Mouse (Mus musculus): Measurements from ENCODE around the gene Il12rb1. TPM values are rescaled to one million over a fixed set of nuclear protein-coding genes. Genes with fewer than 3 reads are reported as not detected.

The Il12rb1 gene
- polyA plus RNA-seq, 1 experiment from 2014 or later, result not detected

DNA sequence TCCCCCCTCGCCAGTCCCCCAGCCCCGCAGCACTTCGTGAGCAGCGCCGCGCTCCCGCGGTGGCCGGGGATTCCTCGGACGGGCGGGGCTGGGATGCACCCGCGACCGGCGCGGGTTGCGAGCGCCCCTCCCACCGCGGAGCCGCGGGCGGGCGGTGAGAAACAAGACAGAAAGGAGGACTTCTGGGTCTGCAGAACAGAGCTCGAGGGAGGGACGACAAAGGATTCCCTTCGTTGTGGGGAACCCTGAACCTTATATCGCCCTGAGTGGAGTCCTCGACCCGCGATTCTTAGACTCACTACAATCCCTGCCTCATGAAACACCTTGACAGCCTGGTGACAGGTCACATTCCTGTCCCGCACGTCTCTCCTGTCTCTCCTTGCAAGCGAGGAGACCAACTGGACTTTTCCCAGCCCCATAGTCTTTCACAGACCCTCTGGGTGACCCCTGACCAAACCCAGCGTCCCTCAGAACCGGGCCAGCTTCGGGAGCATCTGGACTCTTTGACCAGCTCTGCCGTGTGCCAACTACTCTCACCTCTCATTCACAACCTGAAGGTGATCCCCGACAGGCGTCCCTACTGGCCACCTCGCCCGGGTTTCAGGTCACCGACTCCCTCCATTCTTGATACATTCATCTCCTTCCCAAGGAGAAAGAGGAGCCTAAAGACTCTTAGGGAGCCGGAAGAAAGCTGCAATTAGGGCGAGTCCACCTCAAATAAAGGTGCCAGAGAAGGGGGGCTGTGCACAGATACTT, 55.9 kb downstream of the Il12rb1 start:
- peak; percentile 76 for DNase-seq (ENCODE audit: low spot score)
- 1% methylated on average over 46 of the region's 46 CpGs for WGBS
- H3K27ac ChIP-seq (ENCODE audit: low read depth, low read length), result peak overlapping the region; percentile 96

GRCm38 (mm10) chr8:70864712-70865221, 56.5 kb downstream of the Il12rb1 start:
- Histone ChIP-seq H3K27me3 (ENCODE audit: control insufficient read depth, insufficient read depth, low read length) (peaks cover 7% of the 10 kb centered on the region), H3K4me1 (replicated peaks; ENCODE audit: control insufficient read depth, insufficient read depth, low read length) (peaks cover 28% of the 10 kb centered on the region), H3K9me3 (ENCODE audit: control insufficient read depth, low read length) (no peaks in the 10 kb centered on the region), H3K36me3 (ENCODE audit: control insufficient read depth, insufficient read depth, low read length) (no peaks in the 10 kb centered on the region), H3K27ac (ENCODE audit: low read depth, low read length) (peak overlapping the region; percentile 96), H3K4me3 (ENCODE audit: low read depth, low read length) (peak overlapping the region; percentile 54), H3K4me2 (ENCODE audit: low read depth, low read length, severe bottlenecking) (peak overlapping the region; percentile 97), H3K9ac (ENCODE audit: low read length) (peak overlapping the region; percentile 79)
- peak; percentile 43 for ATAC-seq (replicated peaks; ENCODE audit: low FRiP score)
- under 1% methylated on average over 24 of the region's 24 CpGs for WGBS
- DNase-seq (ENCODE audit: low spot score), result peak; percentile 79

More for the DNA sequence above, 55.9 kb downstream of the Il12rb1 start:
- H3K4me2 ChIP-seq (ENCODE audit: low read depth, low read length, severe bottlenecking), result peak overlapping the region; percentile 97
- peaks cover 7% of the 10 kb centered on the region for H3K27me3 ChIP-seq (ENCODE audit: control insufficient read depth, insufficient read depth, low read length)
- no peaks in the 10 kb centered on the region for H3K9me3 ChIP-seq (ENCODE audit: control insufficient read depth, low read length)
- H3K4me3 ChIP-seq (ENCODE audit: low read depth, low read length), result peak overlapping the region; percentile 54
- H3K4me1 ChIP-seq (replicated peaks; ENCODE audit: control insufficient read depth, insufficient read depth, low read length), result peaks cover 28% of the 10 kb centered on the region
- no peak for ATAC-seq (replicated peaks; ENCODE audit: low FRiP score)
- H3K9ac ChIP-seq (ENCODE audit: low read length), result peak overlapping the region; percentile 79
- H3K36me3 ChIP-seq (ENCODE audit: control insufficient read depth, insufficient read depth, low read length), result no peaks in the 10 kb centered on the region

DNA sequence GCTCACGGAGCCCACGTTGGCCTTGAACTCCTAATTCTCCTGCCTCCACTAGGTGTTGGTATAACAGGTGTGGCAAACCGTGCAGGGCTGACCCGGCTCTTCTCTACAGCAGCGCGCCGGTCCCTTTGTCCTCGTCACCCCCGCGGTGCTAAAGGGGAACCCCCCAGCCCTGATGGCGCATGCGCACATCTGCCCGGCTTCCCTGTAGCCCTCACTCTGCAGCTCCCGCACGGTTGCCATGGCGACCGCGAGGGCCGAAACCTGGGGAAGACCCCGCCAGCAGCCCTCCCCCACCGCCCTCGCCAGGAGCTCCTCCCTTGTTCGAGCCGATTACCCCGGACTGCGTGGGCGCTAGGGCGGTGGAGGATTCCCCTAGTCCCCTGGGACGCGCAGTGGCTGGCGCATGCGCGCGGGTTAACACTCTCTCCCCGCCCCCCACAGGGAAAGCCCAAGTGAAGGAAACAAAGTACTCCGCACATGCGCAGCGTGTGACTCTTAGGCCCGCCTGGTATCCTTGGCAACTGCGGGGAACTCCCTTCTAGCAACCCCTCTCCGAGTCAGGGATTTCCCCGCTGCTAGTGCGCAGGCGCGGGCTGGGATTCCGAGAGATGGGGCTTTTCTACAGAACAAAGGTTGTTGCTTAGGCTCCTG, 57.2 kb downstream of the Il12rb1 start:
- Histone ChIP-seq H3K36me3 (ENCODE audit: control insufficient read depth, insufficient read depth, low read length) (no peaks in the 10 kb centered on the region), H3K27me3 (ENCODE audit: control insufficient read depth, insufficient read depth, low read length) (peaks cover 7% of the 10 kb centered on the region), H3K4me3 (ENCODE audit: low read depth, low read length) (peak overlapping the region; percentile 54), H3K4me2 (ENCODE audit: low read depth, low read length, severe bottlenecking) (peak overlapping the region; percentile 97), H3K9me3 (ENCODE audit: control insufficient read depth, low read length) (no peaks in the 10 kb centered on the region), H3K27ac (ENCODE audit: low read depth, low read length) (peak overlapping the region; percentile 96), H3K4me1 (replicated peaks; ENCODE audit: control insufficient read depth, insufficient read depth, low read length) (peaks cover 28% of the 10 kb centered on the region), H3K9ac (ENCODE audit: low read length) (peak overlapping the region; percentile 79)
- WGBS, result under 1% methylated on average over 46 of the region's 46 CpGs
- peak; percentile 87 for ATAC-seq (replicated peaks; ENCODE audit: low FRiP score)
- DNase-seq (ENCODE audit: low spot score), result peak; percentile 100

GRCm38 (mm10) chr8:70866001-70866520, 57.8 kb downstream of the Il12rb1 start:
- DNase-seq (ENCODE audit: low spot score), result no peak
- no peaks in the 10 kb centered on the region for H3K36me3 ChIP-seq (ENCODE audit: control insufficient read depth, insufficient read depth, low read length)

DNA sequence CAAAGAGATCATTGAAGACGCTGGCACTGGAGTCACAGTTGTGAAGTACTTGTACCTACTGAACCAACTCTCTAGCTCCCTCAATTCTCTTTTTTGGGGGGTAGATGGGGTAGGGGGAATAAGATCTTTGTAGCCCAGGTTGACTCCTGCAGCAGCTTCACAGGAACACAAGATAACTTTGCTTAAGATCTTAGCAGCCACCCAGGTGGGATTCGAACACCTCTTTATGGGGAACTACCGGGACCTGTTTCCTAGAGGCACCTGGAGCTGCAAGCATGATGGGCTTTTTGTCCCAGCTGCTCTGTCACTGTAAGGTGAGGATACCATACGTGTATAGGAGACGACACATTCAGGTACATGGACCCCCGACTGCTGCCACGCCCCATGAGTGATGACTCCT, 58.3 kb downstream of the Il12rb1 start:
- peak overlapping the region; percentile 96; the same call in 1 of the 2 replicates for H3K27ac ChIP-seq (ENCODE audit: low read depth, low read length)
- H3K36me3 ChIP-seq (ENCODE audit: control insufficient read depth, insufficient read depth, low read length), result no peaks in the 10 kb centered on the region
- 89% methylated on average over 7 of the region's 7 CpGs for WGBS
- no peak overlapping the region for H3K9ac ChIP-seq (ENCODE audit: low read length)
- H3K4me1 ChIP-seq (replicated peaks; ENCODE audit: control insufficient read depth, insufficient read depth, low read length), result peaks cover 28% of the 10 kb centered on the region
- H3K4me3 ChIP-seq (ENCODE audit: low read depth, low read length), result no peak overlapping the region
- H3K9me3 ChIP-seq (ENCODE audit: control insufficient read depth, low read length), result no peaks in the 10 kb centered on the region
- H3K27me3 ChIP-seq (ENCODE audit: control insufficient read depth, insufficient read depth, low read length), result peaks cover 7% of the 10 kb centered on the region
- no peak for DNase-seq (ENCODE audit: low spot score)
- H3K4me2 ChIP-seq (ENCODE audit: low read depth, low read length, severe bottlenecking), result no peak overlapping the region; the same call in 1 of the 2 replicates
- no peak for ATAC-seq (replicated peaks; ENCODE audit: low FRiP score)

More at GRCm38 (mm10) chr8:70866001-70866520, 57.8 kb downstream of the Il12rb1 start:
- H3K9me3 ChIP-seq (ENCODE audit: control insufficient read depth, low read length), result no peaks in the 10 kb centered on the region
- H3K27ac ChIP-seq (ENCODE audit: low read depth, low read length), result peak overlapping the region; percentile 96
- peaks cover 28% of the 10 kb centered on the region for H3K4me1 ChIP-seq (replicated peaks; ENCODE audit: control insufficient read depth, insufficient read depth, low read length)
- ATAC-seq (replicated peaks; ENCODE audit: low FRiP score), result no peak; the same call in 1 of the 2 replicates
- peak overlapping the region; percentile 97 for H3K4me2 ChIP-seq (ENCODE audit: low read depth, low read length, severe bottlenecking)
- peaks cover 7% of the 10 kb centered on the region for H3K27me3 ChIP-seq (ENCODE audit: control insufficient read depth, insufficient read depth, low read length)
- WGBS, result 10% methylated on average over 12 of the region's 12 CpGs
- H3K4me3 ChIP-seq (ENCODE audit: low read depth, low read length), result peak overlapping the region; percentile 17
- H3K9ac ChIP-seq (ENCODE audit: low read length), result peak overlapping the region; percentile 48

DNA sequence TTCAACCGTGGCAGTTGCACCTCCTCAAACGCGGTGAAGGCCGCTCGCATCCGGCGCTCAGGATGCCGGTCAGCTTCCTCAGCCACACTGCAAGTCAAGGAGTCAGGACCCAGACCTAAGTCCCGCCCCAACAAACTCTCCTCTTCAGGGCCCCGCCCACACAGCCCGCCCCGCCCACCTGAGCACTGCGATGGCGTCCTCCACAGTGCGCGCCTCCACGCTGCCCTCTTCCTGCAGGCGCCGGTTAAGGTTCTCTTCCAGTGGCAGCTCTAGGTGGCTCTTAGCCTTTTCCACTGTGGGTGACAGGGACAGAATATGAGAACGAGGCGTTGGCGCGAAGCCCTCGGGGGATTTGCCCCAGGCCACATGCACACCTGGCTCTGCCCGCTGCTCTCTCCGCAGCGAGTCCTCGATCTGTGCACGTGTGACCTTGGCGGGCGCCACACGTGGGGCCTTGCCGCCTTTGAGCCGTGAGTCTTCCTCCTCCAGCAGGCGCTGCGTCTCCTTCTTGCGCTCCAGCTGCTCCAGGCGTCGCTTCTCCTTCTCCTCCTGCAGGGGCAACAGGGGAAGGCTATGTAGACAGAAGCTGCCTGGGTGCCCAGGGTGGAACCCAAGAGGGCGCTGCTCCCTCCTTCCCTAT, 60.4 kb downstream of the Il12rb1 start:
- peak overlapping the region; percentile 4; the same call in 1 of the 2 replicates for H3K4me3 ChIP-seq (ENCODE audit: low read depth, low read length)
- WGBS, result 14% methylated on average over 40 of the region's 40 CpGs

DNA sequence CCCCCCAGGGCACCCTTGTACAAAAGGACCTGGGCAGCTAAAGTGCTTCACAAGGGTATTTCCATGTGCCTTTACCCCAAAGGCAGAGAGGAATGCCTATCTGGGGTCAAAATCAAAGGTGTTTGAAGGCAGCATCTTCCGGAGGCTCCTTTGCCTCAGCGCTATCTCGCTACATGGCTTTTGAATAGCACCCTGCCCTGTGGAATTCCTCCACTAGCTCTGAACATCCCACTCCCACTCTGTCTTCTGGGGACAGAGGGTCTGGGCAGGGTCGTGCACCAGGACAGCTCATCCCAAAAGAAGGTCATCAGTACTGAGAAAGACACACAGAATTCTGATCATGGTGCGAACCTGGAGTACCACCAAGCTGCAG, 60.9 kb downstream of the Il12rb1 start:
- Histone ChIP-seq H3K9me3 (ENCODE audit: control insufficient read depth, low read length) (no peaks in the 10 kb centered on the region), H3K4me1 (replicated peaks; ENCODE audit: control insufficient read depth, insufficient read depth, low read length) (peaks cover 24% of the 10 kb centered on the region), H3K27ac (ENCODE audit: low read depth, low read length) (0 out of 2 replicates have a peak overlapping the region, but pooled peaks have one; percentile 0), H3K9ac (ENCODE audit: low read length) (peak overlapping the region; percentile 35), H3K4me2 (ENCODE audit: low read depth, low read length, severe bottlenecking) (peak overlapping the region; percentile 26; the same call in 1 of the 2 replicates), H3K4me3 (ENCODE audit: low read depth, low read length) (no peak overlapping the region; the same call in 1 of the 2 replicates), H3K36me3 (ENCODE audit: control insufficient read depth, insufficient read depth, low read length) (no peaks in the 10 kb centered on the region), H3K27me3 (ENCODE audit: control insufficient read depth, insufficient read depth, low read length) (no peaks in the 10 kb centered on the region)
- ATAC-seq (replicated peaks; ENCODE audit: low FRiP score) (no peak), DNase-seq (ENCODE audit: low spot score) (no peak)
- 31% methylated on average over 5 of the region's 5 CpGs for WGBS

More for the DNA sequence above, 60.4 kb downstream of the Il12rb1 start:
- H3K4me2 ChIP-seq (ENCODE audit: low read depth, low read length, severe bottlenecking), result peak overlapping the region; percentile 26; the same call in 1 of the 2 replicates
- peak; percentile 75 for DNase-seq (ENCODE audit: low spot score)
- H3K4me1 ChIP-seq (replicated peaks; ENCODE audit: control insufficient read depth, insufficient read depth, low read length), result peaks cover 28% of the 10 kb centered on the region
- H3K9ac ChIP-seq (ENCODE audit: low read length), result peak overlapping the region; percentile 35
- H3K9me3 ChIP-seq (ENCODE audit: control insufficient read depth, low read length), result no peaks in the 10 kb centered on the region
- H3K36me3 ChIP-seq (ENCODE audit: control insufficient read depth, insufficient read depth, low read length), result no peaks in the 10 kb centered on the region
- no peaks in the 10 kb centered on the region for H3K27me3 ChIP-seq (ENCODE audit: control insufficient read depth, insufficient read depth, low read length)
- no peak for ATAC-seq (replicated peaks; ENCODE audit: low FRiP score)
- 0 out of 2 replicates have a peak overlapping the region, but pooled peaks have one; percentile 0 for H3K27ac ChIP-seq (ENCODE audit: low read depth, low read length)

DNA sequence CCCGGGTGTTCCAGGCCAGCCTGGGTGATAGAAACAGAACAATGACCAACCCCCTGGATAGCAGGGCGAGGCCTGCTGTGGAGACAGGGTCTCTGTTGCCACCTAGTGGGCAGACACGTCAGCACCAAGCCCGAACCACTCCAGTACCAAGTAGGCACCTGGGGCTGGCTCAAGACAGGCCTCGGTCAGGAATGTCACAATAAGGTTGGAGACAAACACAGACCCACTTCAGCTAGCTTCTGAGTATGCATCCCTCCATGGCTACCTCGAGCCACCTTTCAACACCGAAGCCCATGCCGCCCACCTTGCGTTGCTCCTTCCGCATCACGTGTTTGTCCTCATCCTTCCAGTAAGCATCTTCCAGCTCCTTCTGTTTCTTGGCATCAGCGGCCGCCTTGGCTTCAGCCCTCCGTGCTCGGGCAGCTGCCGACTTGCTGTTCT, 61.4 kb downstream of the Il12rb1 start:
- Histone ChIP-seq H3K9ac (ENCODE audit: low read length) (0 out of 2 replicates have a peak overlapping the region, but pooled peaks have one; percentile 4), H3K4me1 (replicated peaks; ENCODE audit: control insufficient read depth, insufficient read depth, low read length) (peaks cover 20% of the 10 kb centered on the region), H3K4me3 (ENCODE audit: low read depth, low read length) (no peak overlapping the region), H3K36me3 (ENCODE audit: control insufficient read depth, insufficient read depth, low read length) (no peaks in the 10 kb centered on the region), H3K27ac (ENCODE audit: low read depth, low read length) (no peak overlapping the region), H3K27me3 (ENCODE audit: control insufficient read depth, insufficient read depth, low read length) (no peaks in the 10 kb centered on the region), H3K9me3 (ENCODE audit: control insufficient read depth, low read length) (no peaks in the 10 kb centered on the region), H3K4me2 (ENCODE audit: low read depth, low read length, severe bottlenecking) (no peak overlapping the region)
- 46% methylated on average over 16 of the region's 16 CpGs for WGBS
- ATAC-seq (replicated peaks; ENCODE audit: low FRiP score) (no peak), DNase-seq (ENCODE audit: low spot score) (peak; percentile 80)
